Mouse (Mus musculus): Measurements from ENCODE around the gene Ing3. TPM values are rescaled to one million over a fixed set of nuclear protein-coding genes. Genes with fewer than 3 reads are reported as not detected.

The Ing3 gene
- total and polyA plus RNA-seq, 2 experiments from 2014 or later: 25.7 to 43.5 TPM

GRCm38 (mm10) chr6:22020696-22021095 lies 71.3 kb downstream of the Ing3 start:
- TF ChIP-seq CTCF (IDR thresholded peaks at IDR 0.05; ENCODE audit: low read depth): no peak
- Histone ChIP-seq H3K4me3 (ENCODE audit: low read depth, low read length) (no peak overlapping the region), H3K36me3 (ENCODE audit: insufficient read depth) (no peaks in the 10 kb centered on the region), H3K4me1 (ENCODE audit: insufficient read depth) (no peaks in the 10 kb centered on the region; the same call in 1 of the 2 replicates), H3K4me2 (ENCODE audit: low read depth) (no peak overlapping the region), H3K9me3 (ENCODE audit: low read length) (no peaks in the 10 kb centered on the region), H3K27me3 (ENCODE audit: insufficient read depth, low read length) (no peaks in the 10 kb centered on the region), H3K27ac (ENCODE audit: low read depth, low read length) (no peak overlapping the region), H3K9ac (no peak overlapping the region)
- WGBS: 82% methylated on average over 5 of the region's 5 CpGs
- no peak for ATAC-seq
- no peak for DNase-seq

- TF ChIP-seq CTCF (IDR thresholded peaks at IDR 0.05; ENCODE audit: low read depth): no peak
- Histone ChIP-seq H3K4me2 (ENCODE audit: low read depth) (no peak overlapping the region), H3K27ac (ENCODE audit: low read depth, low read length) (no peak overlapping the region)
Measured at GRCm38 (mm10) chr6:22021315-22021714, 71.9 kb downstream of the Ing3 start.

GRCm38 (mm10) chr6:22024168-22024567 lies 74.8 kb downstream of the Ing3 start:
- no peak for DNase-seq
- H3K27ac ChIP-seq (ENCODE audit: low read depth, low read length): no peak overlapping the region
- 92% methylated on average over 2 of the region's 2 CpGs for WGBS
- H3K4me3 ChIP-seq (ENCODE audit: low read depth, low read length): no peak overlapping the region
- no peaks in the 10 kb centered on the region for H3K36me3 ChIP-seq (ENCODE audit: insufficient read depth)
- no peak overlapping the region for H3K9ac ChIP-seq
- no peak overlapping the region for H3K4me2 ChIP-seq (ENCODE audit: low read depth)
- H3K27me3 ChIP-seq (ENCODE audit: insufficient read depth, low read length): no peaks in the 10 kb centered on the region
- 0 out of 2 replicates have a peak, but pooled peaks cover 4% of the 10 kb centered on the region for H3K4me1 ChIP-seq (ENCODE audit: insufficient read depth)
- ATAC-seq: no peak
- TF ChIP-seq CTCF (IDR thresholded peaks at IDR 0.05; ENCODE audit: low read depth): no peak
- no peaks in the 10 kb centered on the region for H3K9me3 ChIP-seq (ENCODE audit: low read length)

More at GRCm38 (mm10) chr6:22021315-22021714, 71.9 kb downstream of the Ing3 start:
- ATAC-seq (no peak), DNase-seq (no peak)
- H3K27me3 ChIP-seq (ENCODE audit: insufficient read depth, low read length): no peaks in the 10 kb centered on the region
- no peak overlapping the region for H3K4me3 ChIP-seq (ENCODE audit: low read depth, low read length)
- H3K9me3 ChIP-seq (ENCODE audit: low read length): no peaks in the 10 kb centered on the region
- H3K9ac ChIP-seq: no peak overlapping the region
- H3K36me3 ChIP-seq (ENCODE audit: insufficient read depth): no peaks in the 10 kb centered on the region
- WGBS: 81% methylated on average over 3 of the region's 3 CpGs
- peaks cover 2% of the 10 kb centered on the region; the same call in 1 of the 2 replicates for H3K4me1 ChIP-seq (ENCODE audit: insufficient read depth)

Other genes starting within 250 kb of the Ing3 start
- gene Tspan12, start 97.1 kb upstream of the Ing3 start, total RNA-seq (2014; rRNA removed): 22.5 and 30.7 TPM in 2 replicates
- 33.5 and 42.6 TPM in 2 replicates for gene Tspan12, start 97.1 kb upstream of the Ing3 start, polyA plus RNA-seq (2015; fragmentation: Nextera tagmentation; extraction: Ambion mirVana)
- 3.9 and 6.5 TPM in 2 replicates for gene Cped1, start 36.3 kb downstream of the Ing3 start, total RNA-seq (2014; rRNA removed)
- gene Cped1, start 36.3 kb downstream of the Ing3 start, polyA plus RNA-seq (2015; fragmentation: Nextera tagmentation; extraction: Ambion mirVana): 2.4 and 2.5 TPM in 2 replicates

Data from forebrain, postnatal 0 days (tissue).